Mouse (Mus musculus): ENCODE measurements around the gene Tead1. TPM values are rescaled to one million over a fixed set of nuclear protein-coding genes. Genes with fewer than 3 reads are reported as not detected.

Tead1 gene
- polyA plus RNA-seq, 1 experiment from 2014 or later, result 13.9 TPM

DNA sequence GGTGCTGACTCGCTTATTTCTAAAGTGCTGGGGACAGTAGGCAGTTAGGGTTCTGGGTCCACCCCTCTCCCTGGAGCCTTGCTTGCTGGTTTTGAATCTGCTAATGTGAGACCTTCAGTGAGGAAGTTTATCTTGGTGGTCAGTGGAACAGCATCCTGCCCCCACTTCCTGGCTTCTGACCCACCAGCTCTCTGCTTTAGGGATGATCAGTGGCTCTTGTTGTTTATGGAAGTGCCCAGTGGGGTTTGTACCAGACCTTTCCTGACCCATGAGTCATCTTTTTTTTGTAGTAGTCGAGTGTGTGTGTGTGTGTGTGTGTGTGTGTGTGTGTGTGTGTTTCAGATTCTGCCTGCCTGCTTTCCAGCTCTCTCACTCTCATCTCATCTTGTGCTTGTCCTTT, 38.6 kb downstream of the Tead1 start:
- Histone ChIP-seq H3K4me3 (ENCODE audit: low read depth, low read length) (no peak overlapping the region), H3K27ac (ENCODE audit: low read depth, low read length) (no peak overlapping the region), H3K4me1 (ENCODE audit: control insufficient read depth, insufficient read depth, low read length) (peaks cover 33% of the 10 kb centered on the region), H3K36me3 (ENCODE audit: control insufficient read depth, insufficient read depth, low read length) (no peaks in the 10 kb centered on the region), H3K9me3 (ENCODE audit: control insufficient read depth, low read length) (no peaks in the 10 kb centered on the region), H3K27me3 (ENCODE audit: control insufficient read depth, insufficient read depth, low read length) (no peaks in the 10 kb centered on the region), H3K9ac (replicated peaks; ENCODE audit: low read depth, low read length) (no peak overlapping the region), H3K4me2 (ENCODE audit: low read depth, low read length) (no peak overlapping the region)
- no peak for ATAC-seq (ENCODE audit: low read depth)
- WGBS, result 56% methylated on average over 2 of the region's 2 CpGs

DNA sequence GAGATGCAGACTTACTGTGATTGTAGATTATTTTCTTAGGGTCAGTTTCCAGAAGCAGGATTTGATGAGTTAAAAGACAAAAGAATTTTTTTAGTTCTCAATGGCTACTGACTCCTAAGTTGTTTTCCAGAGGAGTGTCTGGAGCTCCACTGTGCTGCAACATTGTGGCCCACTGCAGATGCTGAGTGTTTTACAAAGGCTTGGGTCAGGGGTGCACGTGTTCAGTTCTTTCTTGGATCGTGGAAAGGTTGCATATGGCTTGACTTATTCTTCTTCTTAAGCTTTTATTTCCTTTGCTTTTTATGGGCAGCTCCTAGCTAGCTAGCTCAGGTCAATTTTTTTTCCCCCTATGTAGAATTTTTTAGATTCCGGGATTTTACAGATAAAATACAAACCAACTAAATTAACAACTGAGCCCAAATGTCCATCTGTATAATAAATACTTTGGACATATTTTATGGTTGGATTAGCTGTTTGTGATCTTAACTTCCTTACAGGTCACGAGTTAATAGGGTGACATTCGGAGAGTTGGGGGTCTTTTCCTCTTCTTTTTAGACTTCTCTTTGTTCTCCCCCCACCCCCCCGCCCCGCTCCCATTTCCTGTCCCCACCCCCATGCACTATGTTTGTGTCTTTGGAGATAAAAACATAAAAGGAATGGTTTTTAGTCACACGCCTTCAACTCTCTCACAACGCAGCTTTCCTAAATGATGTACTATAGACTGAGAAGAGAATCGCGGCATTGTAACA, 40.5 kb downstream of the Tead1 start:
- no peak overlapping the region for H3K27ac ChIP-seq (ENCODE audit: low read depth, low read length)
- no peaks in the 10 kb centered on the region for H3K9me3 ChIP-seq (ENCODE audit: control insufficient read depth, low read length)
- H3K36me3 ChIP-seq (ENCODE audit: control insufficient read depth, insufficient read depth, low read length), result no peaks in the 10 kb centered on the region
- WGBS, result 16% methylated on average over 11 of the region's 11 CpGs
- H3K27me3 ChIP-seq (ENCODE audit: control insufficient read depth, insufficient read depth, low read length), result no peaks in the 10 kb centered on the region
- peaks cover 29% of the 10 kb centered on the region for H3K4me1 ChIP-seq (ENCODE audit: control insufficient read depth, insufficient read depth, low read length)
- no peak overlapping the region for H3K4me3 ChIP-seq (ENCODE audit: low read depth, low read length)
- H3K4me2 ChIP-seq (ENCODE audit: low read depth, low read length), result no peak overlapping the region; the same call in 1 of the 2 replicates
- no peak overlapping the region for H3K9ac ChIP-seq (replicated peaks; ENCODE audit: low read depth, low read length)
- no peak for ATAC-seq (ENCODE audit: low read depth)

DNA sequence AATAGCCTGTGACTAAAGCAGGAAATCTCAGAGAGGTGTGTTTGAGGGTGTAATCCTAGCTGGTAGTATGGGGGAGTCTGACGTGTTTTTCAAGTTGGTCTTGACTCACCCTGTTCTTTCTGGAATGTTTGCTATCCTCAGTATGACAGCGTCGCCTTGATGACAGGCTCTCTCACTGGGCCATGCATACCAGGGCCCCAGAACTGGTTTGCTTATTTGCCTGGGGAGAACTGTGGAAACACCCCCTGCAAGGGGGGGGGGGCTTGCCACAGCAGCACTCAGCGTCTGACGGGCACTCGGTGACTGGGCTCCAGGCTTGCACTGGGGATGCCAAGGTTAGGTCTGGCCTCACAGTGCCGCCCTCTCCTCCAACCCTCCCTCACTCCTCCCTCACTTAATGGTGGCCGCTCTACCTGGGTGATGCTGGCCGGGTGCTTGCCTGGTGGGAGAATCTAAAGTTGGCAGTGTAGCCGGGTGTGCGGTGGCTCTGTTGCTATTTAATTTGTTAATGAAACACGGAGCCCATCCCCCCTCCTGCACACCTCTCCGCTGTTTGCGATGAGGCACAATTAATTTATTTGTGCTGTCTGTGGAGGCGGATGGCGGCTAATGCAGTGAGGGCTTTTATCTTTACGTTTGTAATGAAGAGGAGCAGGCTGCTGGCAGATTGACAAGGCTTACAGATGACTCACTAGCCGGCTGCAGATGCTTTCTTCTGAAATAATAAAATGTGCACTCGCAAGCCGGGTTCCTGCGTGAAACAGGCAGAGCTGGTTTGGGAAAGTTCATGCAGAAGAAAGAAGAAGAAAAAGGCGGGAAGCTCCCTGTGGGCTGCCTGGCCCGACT, 41.2 kb downstream of the Tead1 start:
- no peaks in the 10 kb centered on the region for H3K9me3 ChIP-seq (ENCODE audit: control insufficient read depth, low read length)
- no peaks in the 10 kb centered on the region for H3K36me3 ChIP-seq (ENCODE audit: control insufficient read depth, insufficient read depth, low read length)
- peak overlapping the region; percentile 34; the same call in 1 of the 2 replicates for H3K9ac ChIP-seq (replicated peaks; ENCODE audit: low read depth, low read length)
- peaks cover 26% of the 10 kb centered on the region for H3K4me1 ChIP-seq (ENCODE audit: control insufficient read depth, insufficient read depth, low read length)
- H3K4me3 ChIP-seq (ENCODE audit: low read depth, low read length), result peak overlapping the region; percentile 4; the same call in 1 of the 2 replicates
- 7% methylated on average over 23 of the region's 23 CpGs for WGBS
- H3K27ac ChIP-seq (ENCODE audit: low read depth, low read length), result peak overlapping the region; percentile 78
- peak; percentile 67 for ATAC-seq (ENCODE audit: low read depth)
- peak overlapping the region; percentile 48 for H3K4me2 ChIP-seq (ENCODE audit: low read depth, low read length)
- no peaks in the 10 kb centered on the region for H3K27me3 ChIP-seq (ENCODE audit: control insufficient read depth, insufficient read depth, low read length)

DNA sequence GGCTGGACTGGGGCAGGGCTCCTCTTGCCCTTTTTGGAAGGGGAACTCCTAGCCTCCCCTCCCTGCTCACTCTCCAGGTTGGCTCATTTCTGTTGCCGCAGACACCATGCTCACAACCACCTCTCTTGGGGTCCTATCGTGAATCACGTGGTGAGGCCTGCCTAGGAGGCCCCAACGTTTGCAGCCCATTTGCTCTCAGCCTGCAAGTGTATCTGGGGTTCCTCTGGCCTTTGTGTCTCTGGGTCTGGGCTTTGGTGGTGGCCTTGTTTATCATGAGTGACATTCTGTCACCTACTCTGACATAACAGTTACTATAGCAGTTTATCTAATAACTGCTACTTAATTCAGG, 41.8 kb downstream of the Tead1 start:
- H3K9me3 ChIP-seq (ENCODE audit: control insufficient read depth, low read length), result no peaks in the 10 kb centered on the region
- peak overlapping the region; percentile 48 for H3K4me2 ChIP-seq (ENCODE audit: low read depth, low read length)
- H3K27me3 ChIP-seq (ENCODE audit: control insufficient read depth, insufficient read depth, low read length), result no peaks in the 10 kb centered on the region
- H3K4me3 ChIP-seq (ENCODE audit: low read depth, low read length), result no peak overlapping the region; the same call in 1 of the 2 replicates
- H3K4me1 ChIP-seq (ENCODE audit: control insufficient read depth, insufficient read depth, low read length), result peaks cover 26% of the 10 kb centered on the region
- H3K9ac ChIP-seq (replicated peaks; ENCODE audit: low read depth, low read length), result peak overlapping the region; percentile 34; the same call in 1 of the 2 replicates
- no peaks in the 10 kb centered on the region for H3K36me3 ChIP-seq (ENCODE audit: control insufficient read depth, insufficient read depth, low read length)
- peak; percentile 45; the same call in 1 of the 2 replicates for ATAC-seq (ENCODE audit: low read depth)
- 13% methylated on average over 4 of the region's 4 CpGs for WGBS
- peak overlapping the region; percentile 78 for H3K27ac ChIP-seq (ENCODE audit: low read depth, low read length)

DNA sequence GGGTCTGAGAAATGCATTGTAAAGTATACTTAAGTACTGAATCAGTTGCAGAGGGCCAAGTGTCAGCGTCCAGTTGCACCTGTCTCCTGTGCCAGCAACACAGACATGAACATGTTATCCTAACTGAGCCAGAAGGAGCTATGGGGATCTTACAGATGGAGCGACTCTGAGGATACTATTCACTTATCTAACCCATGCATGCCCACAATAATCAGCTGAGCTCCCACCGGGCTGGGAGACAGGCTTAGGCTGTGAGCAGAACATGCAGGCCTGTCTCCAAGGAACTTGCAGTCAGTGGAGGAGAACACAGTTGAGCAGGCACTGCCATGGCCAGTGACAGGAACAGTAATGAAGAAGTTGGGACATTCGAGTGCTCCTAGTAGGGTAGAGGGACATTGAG, 42.7 kb downstream of the Tead1 start:
- ATAC-seq (ENCODE audit: low read depth), result no peak
- no peak overlapping the region for H3K9ac ChIP-seq (replicated peaks; ENCODE audit: low read depth, low read length)
- no peaks in the 10 kb centered on the region for H3K27me3 ChIP-seq (ENCODE audit: control insufficient read depth, insufficient read depth, low read length)
- H3K27ac ChIP-seq (ENCODE audit: low read depth, low read length), result no peak overlapping the region
- no peaks in the 10 kb centered on the region for H3K9me3 ChIP-seq (ENCODE audit: control insufficient read depth, low read length)
- peaks cover 26% of the 10 kb centered on the region for H3K4me1 ChIP-seq (ENCODE audit: control insufficient read depth, insufficient read depth, low read length)
- H3K4me3 ChIP-seq (ENCODE audit: low read depth, low read length), result no peak overlapping the region
- H3K4me2 ChIP-seq (ENCODE audit: low read depth, low read length), result no peak overlapping the region
- 89% methylated on average over 4 of the region's 4 CpGs for WGBS
- no peaks in the 10 kb centered on the region for H3K36me3 ChIP-seq (ENCODE audit: control insufficient read depth, insufficient read depth, low read length)

DNA sequence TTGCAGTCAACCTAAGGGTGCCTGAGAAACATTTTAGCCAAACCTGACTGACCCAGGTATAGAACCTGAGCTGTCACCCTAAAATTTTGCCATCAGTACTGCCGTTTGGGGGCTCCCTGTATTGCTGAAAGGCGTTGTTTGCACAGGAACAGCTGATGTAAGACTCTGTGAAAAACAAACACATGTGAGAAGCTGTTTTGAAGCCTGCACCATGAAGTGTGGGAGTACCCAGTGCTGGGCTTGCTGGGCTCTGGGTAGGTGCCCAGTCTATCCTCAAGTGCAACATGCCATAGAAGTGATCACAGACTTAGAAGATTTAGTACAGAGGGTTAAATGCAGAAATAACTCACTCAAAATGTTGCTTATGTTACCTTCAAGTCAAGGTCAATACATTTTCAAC, 49.3 kb downstream of the Tead1 start:
- H3K36me3 ChIP-seq (ENCODE audit: control insufficient read depth, insufficient read depth, low read length), result no peaks in the 10 kb centered on the region
- no peak overlapping the region for H3K27ac ChIP-seq (ENCODE audit: low read depth, low read length)
- H3K4me2 ChIP-seq (ENCODE audit: low read depth, low read length), result no peak overlapping the region
- no peaks in the 10 kb centered on the region for H3K9me3 ChIP-seq (ENCODE audit: control insufficient read depth, low read length)
- no peak overlapping the region for H3K4me3 ChIP-seq (ENCODE audit: low read depth, low read length)
- no peak overlapping the region for H3K9ac ChIP-seq (replicated peaks; ENCODE audit: low read depth, low read length)
- no peak for ATAC-seq (ENCODE audit: low read depth)
- H3K27me3 ChIP-seq (ENCODE audit: control insufficient read depth, insufficient read depth, low read length), result no peaks in the 10 kb centered on the region
- WGBS, result 77% methylated on average over 2 of the region's 2 CpGs
- H3K4me1 ChIP-seq (ENCODE audit: control insufficient read depth, insufficient read depth, low read length), result 0 out of 2 replicates have a peak, but pooled peaks cover 3% of the 10 kb centered on the region

DNA sequence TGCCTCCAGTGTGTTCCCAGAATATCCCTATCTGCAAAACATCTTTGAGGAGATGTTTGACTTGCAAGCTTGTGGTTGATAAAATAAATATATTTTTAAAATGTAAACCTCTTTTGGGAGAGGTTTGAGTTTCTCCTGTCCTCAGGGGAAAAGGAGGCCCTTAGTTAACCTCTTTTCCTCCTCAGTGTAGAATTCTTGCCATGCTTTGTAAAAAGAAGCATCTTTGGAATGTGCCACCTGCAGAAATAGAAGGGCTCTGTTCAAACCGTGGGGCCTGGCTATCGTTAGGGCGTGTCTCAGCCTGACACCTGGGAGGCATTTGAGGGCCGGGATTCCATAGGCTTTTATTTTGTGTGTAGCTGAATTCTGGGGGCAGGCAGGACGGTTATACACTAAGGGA, 51.1 kb downstream of the Tead1 start:
- no peak overlapping the region for H3K9ac ChIP-seq (replicated peaks; ENCODE audit: low read depth, low read length)
- no peak overlapping the region for H3K27ac ChIP-seq (ENCODE audit: low read depth, low read length)
- no peaks in the 10 kb centered on the region for H3K9me3 ChIP-seq (ENCODE audit: control insufficient read depth, low read length)
- H3K4me1 ChIP-seq (ENCODE audit: control insufficient read depth, insufficient read depth, low read length), result 0 out of 2 replicates have a peak, but pooled peaks cover 3% of the 10 kb centered on the region
- no peak overlapping the region for H3K4me2 ChIP-seq (ENCODE audit: low read depth, low read length)
- H3K27me3 ChIP-seq (ENCODE audit: control insufficient read depth, insufficient read depth, low read length), result no peaks in the 10 kb centered on the region
- H3K36me3 ChIP-seq (ENCODE audit: control insufficient read depth, insufficient read depth, low read length), result no peaks in the 10 kb centered on the region
- ATAC-seq (ENCODE audit: low read depth), result no peak
- no peak overlapping the region for H3K4me3 ChIP-seq (ENCODE audit: low read depth, low read length)
- WGBS, result 83% methylated on average over 5 of the region's 5 CpGs

DNA sequence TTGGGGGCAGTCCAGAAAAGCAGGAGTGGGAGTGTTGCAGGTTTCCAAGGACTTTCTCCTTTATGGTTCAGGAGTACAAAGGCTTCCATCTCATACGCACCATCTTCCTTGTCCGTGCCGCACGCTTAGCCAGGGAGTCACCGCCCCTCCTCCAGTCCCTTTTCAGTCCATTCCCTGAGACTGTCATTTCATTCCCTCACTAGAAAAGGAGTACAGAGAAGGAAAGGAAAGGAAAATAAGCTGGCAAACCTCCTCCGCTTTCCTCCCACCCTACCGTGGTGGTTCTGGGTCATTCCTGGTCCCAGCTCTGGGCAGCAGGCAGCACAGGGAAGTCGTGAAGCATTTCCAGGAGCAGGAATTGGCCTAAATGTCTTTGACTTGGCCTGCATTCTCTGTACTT, 52.5 kb downstream of the Tead1 start:
- Histone ChIP-seq H3K4me3 (ENCODE audit: low read depth, low read length) (no peak overlapping the region), H3K27ac (ENCODE audit: low read depth, low read length) (no peak overlapping the region), H3K27me3 (ENCODE audit: control insufficient read depth, insufficient read depth, low read length) (no peaks in the 10 kb centered on the region), H3K4me1 (ENCODE audit: control insufficient read depth, insufficient read depth, low read length) (0 out of 2 replicates have a peak, but pooled peaks cover 3% of the 10 kb centered on the region), H3K4me2 (ENCODE audit: low read depth, low read length) (no peak overlapping the region), H3K36me3 (ENCODE audit: control insufficient read depth, insufficient read depth, low read length) (no peaks in the 10 kb centered on the region), H3K9ac (replicated peaks; ENCODE audit: low read depth, low read length) (no peak overlapping the region), H3K9me3 (ENCODE audit: control insufficient read depth, low read length) (no peaks in the 10 kb centered on the region)
- WGBS, result 61% methylated on average over 8 of the region's 8 CpGs
- ATAC-seq (ENCODE audit: low read depth), result no peak

DNA sequence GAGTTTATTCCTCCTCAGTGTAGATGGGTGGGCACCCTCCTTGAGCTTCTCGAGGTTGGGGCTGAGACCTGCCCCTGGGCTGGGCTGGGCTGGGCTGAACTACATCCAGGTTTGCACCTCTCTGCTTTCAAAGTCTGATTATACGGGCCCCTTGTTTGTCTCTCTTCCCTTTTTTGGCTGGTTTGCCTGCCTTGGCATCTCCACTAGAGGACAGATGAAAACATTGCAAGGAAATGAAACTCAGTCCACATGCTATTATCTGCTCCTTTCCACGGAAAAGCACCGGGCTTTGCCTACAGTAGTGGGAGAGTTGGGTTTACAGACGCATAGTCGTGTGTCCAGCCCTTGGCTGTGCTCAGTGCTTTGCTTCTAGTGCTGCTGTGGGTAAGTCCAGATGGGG, 60.1 kb downstream of the Tead1 start:
- Histone ChIP-seq H3K9me3 (ENCODE audit: control insufficient read depth, low read length) (no peaks in the 10 kb centered on the region), H3K4me1 (ENCODE audit: control insufficient read depth, insufficient read depth, low read length) (peaks cover 17% of the 10 kb centered on the region), H3K27ac (ENCODE audit: low read depth, low read length) (no peak overlapping the region), H3K36me3 (ENCODE audit: control insufficient read depth, insufficient read depth, low read length) (no peaks in the 10 kb centered on the region), H3K27me3 (ENCODE audit: control insufficient read depth, insufficient read depth, low read length) (no peaks in the 10 kb centered on the region), H3K4me2 (ENCODE audit: low read depth, low read length) (no peak overlapping the region), H3K9ac (replicated peaks; ENCODE audit: low read depth, low read length) (no peak overlapping the region), H3K4me3 (ENCODE audit: low read depth, low read length) (no peak overlapping the region)
- WGBS, result 74% methylated on average over 6 of the region's 6 CpGs
- no peak for ATAC-seq (ENCODE audit: low read depth)

All from neural tube, embryonic 14.5 days (tissue).